Mouse (Mus musculus): ENCODE results near the gene Arhgap10. TPM values are rescaled to one million over a fixed set of nuclear protein-coding genes. Genes with fewer than 3 reads are reported as not detected.

Gene Arhgap10
- polyA plus RNA-seq, 1 experiment from 2014 or later: 33.4 TPM

DNA sequence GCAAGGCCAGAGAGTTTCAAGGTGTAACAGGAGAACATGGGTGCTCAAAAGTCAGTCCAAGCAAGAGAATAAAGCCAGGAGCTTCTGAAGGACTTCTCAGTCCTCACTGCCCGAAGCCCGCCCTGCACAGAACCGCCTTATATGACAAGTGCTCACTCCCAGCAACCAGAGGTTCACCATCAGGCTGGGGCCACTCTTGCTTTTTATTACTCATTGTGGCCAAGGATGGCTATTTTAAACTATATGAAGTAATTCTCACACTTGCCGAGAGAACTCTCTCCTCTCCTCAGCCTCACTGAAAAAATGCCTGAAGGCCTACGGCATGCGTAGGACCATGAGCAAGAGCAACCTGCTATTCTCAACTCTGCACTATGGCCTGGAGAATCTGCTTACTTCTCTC is 133.7 kb downstream of the Arhgap10 start:
- 0 out of 2 replicates have a peak, but pooled peaks cover 9% of the 10 kb centered on the region for H3K36me3 ChIP-seq (ENCODE audit: control insufficient read depth, insufficient read depth, low read length)
- no peak overlapping the region for H3K4me3 ChIP-seq (replicated peaks; ENCODE audit: low read length)
- 91% methylated on average over 6 of the region's 6 CpGs for WGBS
- H3K9me3 ChIP-seq (replicated peaks; ENCODE audit: control insufficient read depth, low read length): no peaks in the 10 kb centered on the region
- H3K4me1 ChIP-seq (ENCODE audit: control insufficient read depth, insufficient read depth, low read length): no peaks in the 10 kb centered on the region
- H3K4me2 ChIP-seq (ENCODE audit: low read depth, low read length): no peak overlapping the region
- H3K27ac ChIP-seq (ENCODE audit: low read length): no peak overlapping the region
- H3K27me3 ChIP-seq (ENCODE audit: control insufficient read depth, insufficient read depth, low read length): no peaks in the 10 kb centered on the region
- H3K9ac ChIP-seq (ENCODE audit: low read length): no peak overlapping the region
- ATAC-seq (ENCODE audit: insufficient read depth, low FRiP score): no peak

GRCm38 (mm10) chr8:77383671-77384070 is 134.1 kb downstream of the Arhgap10 start:
- H3K9me3 ChIP-seq (replicated peaks; ENCODE audit: control insufficient read depth, low read length): no peaks in the 10 kb centered on the region
- 0 out of 2 replicates have a peak, but pooled peaks cover 10% of the 10 kb centered on the region for H3K36me3 ChIP-seq (ENCODE audit: control insufficient read depth, insufficient read depth, low read length)
- H3K27me3 ChIP-seq (ENCODE audit: control insufficient read depth, insufficient read depth, low read length): no peaks in the 10 kb centered on the region
- no peak overlapping the region for H3K27ac ChIP-seq (ENCODE audit: low read length)
- H3K4me3 ChIP-seq (replicated peaks; ENCODE audit: low read length): no peak overlapping the region
- 75% methylated on average over 8 of the region's 8 CpGs for WGBS
- H3K4me2 ChIP-seq (ENCODE audit: low read depth, low read length): no peak overlapping the region
- no peaks in the 10 kb centered on the region for H3K4me1 ChIP-seq (ENCODE audit: control insufficient read depth, insufficient read depth, low read length)
- H3K9ac ChIP-seq (ENCODE audit: low read length): no peak overlapping the region
- no peak for ATAC-seq (ENCODE audit: insufficient read depth, low FRiP score)

DNA sequence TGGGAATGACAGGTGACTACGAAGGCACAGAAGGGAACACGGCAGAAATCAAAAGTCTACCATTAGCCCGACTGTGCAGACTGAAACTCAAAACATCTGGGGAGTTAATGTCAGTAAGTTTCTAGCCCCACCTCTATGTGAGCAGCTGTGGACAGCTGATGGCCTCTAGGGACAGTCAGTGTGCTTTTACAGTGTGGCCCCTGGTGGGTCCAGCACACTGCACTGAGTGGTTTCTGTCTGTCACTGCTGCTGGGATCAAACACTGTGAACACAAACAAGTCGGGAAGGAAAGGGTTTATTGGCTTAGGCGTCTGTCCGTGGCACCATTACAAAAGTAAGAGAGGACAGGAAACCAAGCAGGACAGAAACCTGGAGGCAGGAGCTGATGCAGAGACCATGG is 136.9 kb downstream of the Arhgap10 start:
- no peak overlapping the region for H3K27ac ChIP-seq (ENCODE audit: low read length)
- H3K9me3 ChIP-seq (replicated peaks; ENCODE audit: control insufficient read depth, low read length): no peaks in the 10 kb centered on the region
- whole genome bisulfite sequencing: 69% methylated on average over 6 of the region's 6 CpGs
- H3K4me2 ChIP-seq (ENCODE audit: low read depth, low read length): no peak overlapping the region
- H3K9ac ChIP-seq (ENCODE audit: low read length): no peak overlapping the region
- no peaks in the 10 kb centered on the region; the same call in 1 of the 2 replicates for H3K4me1 ChIP-seq (ENCODE audit: control insufficient read depth, insufficient read depth, low read length)
- no peak for ATAC-seq (ENCODE audit: insufficient read depth, low FRiP score)
- H3K36me3 ChIP-seq (ENCODE audit: control insufficient read depth, insufficient read depth, low read length): 0 out of 2 replicates have a peak, but pooled peaks cover 6% of the 10 kb centered on the region
- H3K4me3 ChIP-seq (replicated peaks; ENCODE audit: low read length): no peak overlapping the region
- no peaks in the 10 kb centered on the region for H3K27me3 ChIP-seq (ENCODE audit: control insufficient read depth, insufficient read depth, low read length)

GRCm38 (mm10) chr8:77379300-77379699 is 138.5 kb downstream of the Arhgap10 start:
- Histone ChIP-seq H3K27ac (ENCODE audit: low read length) (no peak overlapping the region), H3K36me3 (ENCODE audit: control insufficient read depth, insufficient read depth, low read length) (0 out of 2 replicates have a peak, but pooled peaks cover 6% of the 10 kb centered on the region), H3K4me3 (replicated peaks; ENCODE audit: low read length) (no peak overlapping the region), H3K4me1 (ENCODE audit: control insufficient read depth, insufficient read depth, low read length) (no peaks in the 10 kb centered on the region; the same call in 1 of the 2 replicates), H3K9ac (ENCODE audit: low read length) (no peak overlapping the region), H3K4me2 (ENCODE audit: low read depth, low read length) (no peak overlapping the region), H3K9me3 (replicated peaks; ENCODE audit: control insufficient read depth, low read length) (no peaks in the 10 kb centered on the region), H3K27me3 (ENCODE audit: control insufficient read depth, insufficient read depth, low read length) (no peaks in the 10 kb centered on the region)
- WGBS: 61% methylated on average over 11 of the region's 11 CpGs
- no peak for ATAC-seq (ENCODE audit: insufficient read depth, low FRiP score)

- Histone ChIP-seq H3K4me3 (replicated peaks; ENCODE audit: low read length) (no peak overlapping the region), H3K27me3 (ENCODE audit: control insufficient read depth, insufficient read depth, low read length) (no peaks in the 10 kb centered on the region), H3K4me1 (ENCODE audit: control insufficient read depth, insufficient read depth, low read length) (no peaks in the 10 kb centered on the region; the same call in 1 of the 2 replicates), H3K4me2 (ENCODE audit: low read depth, low read length) (no peak overlapping the region), H3K9me3 (replicated peaks; ENCODE audit: control insufficient read depth, low read length) (no peaks in the 10 kb centered on the region), H3K36me3 (ENCODE audit: control insufficient read depth, insufficient read depth, low read length) (0 out of 2 replicates have a peak, but pooled peaks cover 12% of the 10 kb centered on the region), H3K27ac (ENCODE audit: low read length) (no peak overlapping the region), H3K9ac (ENCODE audit: low read length) (no peak overlapping the region)
- ATAC-seq (ENCODE audit: insufficient read depth, low FRiP score): no peak
- WGBS: 29% methylated on average over 5 of the region's 5 CpGs
These were observed 141.3 kb downstream of the Arhgap10 start for GRCm38 (mm10) chr8:77376451-77376853.

GRCm38 (mm10) chr8:77375999-77376398 is 141.8 kb downstream of the Arhgap10 start:
- no peak overlapping the region for H3K4me2 ChIP-seq (ENCODE audit: low read depth, low read length)
- H3K4me3 ChIP-seq (replicated peaks; ENCODE audit: low read length): no peak overlapping the region
- H3K27me3 ChIP-seq (ENCODE audit: control insufficient read depth, insufficient read depth, low read length): no peaks in the 10 kb centered on the region
- ATAC-seq (ENCODE audit: insufficient read depth, low FRiP score): no peak
- H3K36me3 ChIP-seq (ENCODE audit: control insufficient read depth, insufficient read depth, low read length): 0 out of 2 replicates have a peak, but pooled peaks cover 12% of the 10 kb centered on the region
- no peak overlapping the region for H3K27ac ChIP-seq (ENCODE audit: low read length)
- 89% methylated on average over 2 of the region's 2 CpGs for WGBS
- H3K9ac ChIP-seq (ENCODE audit: low read length): no peak overlapping the region
- no peaks in the 10 kb centered on the region for H3K9me3 ChIP-seq (replicated peaks; ENCODE audit: control insufficient read depth, low read length)
- H3K4me1 ChIP-seq (ENCODE audit: control insufficient read depth, insufficient read depth, low read length): no peaks in the 10 kb centered on the region; the same call in 1 of the 2 replicates

- no peak for ATAC-seq (ENCODE audit: insufficient read depth, low FRiP score)
These were observed 146.7 kb downstream of the Arhgap10 start for GRCm38 (mm10) chr8:77371006-77371405.

DNA sequence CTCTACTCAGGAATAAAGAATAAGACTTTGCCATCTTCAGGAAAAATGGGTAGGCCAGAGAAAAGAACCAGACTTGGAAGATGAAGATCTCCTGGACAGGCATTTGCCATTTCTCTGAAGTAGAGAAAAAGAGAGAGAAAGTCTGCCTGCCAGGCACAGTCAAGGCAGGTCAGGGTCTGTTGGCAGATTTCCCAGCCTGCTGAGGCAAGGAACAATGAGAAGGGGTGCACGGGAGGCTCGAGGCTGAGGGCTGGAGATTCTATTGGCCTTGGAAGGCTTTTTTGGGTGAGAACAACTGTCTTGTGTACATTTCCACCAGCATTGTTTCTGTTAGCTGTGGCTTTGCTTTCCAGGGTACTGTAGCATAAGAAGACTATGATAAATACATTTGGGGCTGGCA is 147.4 kb downstream of the Arhgap10 start:
- Histone ChIP-seq H3K4me3 (replicated peaks; ENCODE audit: low read length) (no peak overlapping the region), H3K4me2 (ENCODE audit: low read depth, low read length) (no peak overlapping the region), H3K27ac (ENCODE audit: low read length) (no peak overlapping the region), H3K4me1 (ENCODE audit: control insufficient read depth, insufficient read depth, low read length) (peaks cover 7% of the 10 kb centered on the region), H3K27me3 (ENCODE audit: control insufficient read depth, insufficient read depth, low read length) (no peaks in the 10 kb centered on the region), H3K9ac (ENCODE audit: low read length) (no peak overlapping the region), H3K9me3 (replicated peaks; ENCODE audit: control insufficient read depth, low read length) (no peaks in the 10 kb centered on the region), H3K36me3 (ENCODE audit: control insufficient read depth, insufficient read depth, low read length) (0 out of 2 replicates have a peak, but pooled peaks cover 9% of the 10 kb centered on the region)
- WGBS: 24% methylated on average over 2 of the region's 2 CpGs
- ATAC-seq (ENCODE audit: insufficient read depth, low FRiP score): no peak

More at GRCm38 (mm10) chr8:77371006-77371405, 146.7 kb downstream of the Arhgap10 start:
- Histone ChIP-seq H3K4me2 (ENCODE audit: low read depth, low read length) (no peak overlapping the region), H3K4me3 (replicated peaks; ENCODE audit: low read length) (no peak overlapping the region), H3K4me1 (ENCODE audit: control insufficient read depth, insufficient read depth, low read length) (peaks cover 7% of the 10 kb centered on the region), H3K9me3 (replicated peaks; ENCODE audit: control insufficient read depth, low read length) (no peaks in the 10 kb centered on the region), H3K27ac (ENCODE audit: low read length) (no peak overlapping the region), H3K9ac (ENCODE audit: low read length) (no peak overlapping the region), H3K27me3 (ENCODE audit: control insufficient read depth, insufficient read depth, low read length) (no peaks in the 10 kb centered on the region), H3K36me3 (ENCODE audit: control insufficient read depth, insufficient read depth, low read length) (0 out of 2 replicates have a peak, but pooled peaks cover 9% of the 10 kb centered on the region)
- WGBS: 87% methylated on average over 6 of the region's 6 CpGs

- WGBS: 86% methylated on average over 7 of the region's 7 CpGs
- no peak for ATAC-seq (ENCODE audit: insufficient read depth, low FRiP score)
- peaks cover 7% of the 10 kb centered on the region for H3K4me1 ChIP-seq (ENCODE audit: control insufficient read depth, insufficient read depth, low read length)
- no peak overlapping the region for H3K4me2 ChIP-seq (ENCODE audit: low read depth, low read length)
- H3K4me3 ChIP-seq (replicated peaks; ENCODE audit: low read length): no peak overlapping the region
- no peaks in the 10 kb centered on the region for H3K9me3 ChIP-seq (replicated peaks; ENCODE audit: control insufficient read depth, low read length)
- 0 out of 2 replicates have a peak, but pooled peaks cover 9% of the 10 kb centered on the region for H3K36me3 ChIP-seq (ENCODE audit: control insufficient read depth, insufficient read depth, low read length)
- no peak overlapping the region for H3K27ac ChIP-seq (ENCODE audit: low read length)
- no peak overlapping the region for H3K9ac ChIP-seq (ENCODE audit: low read length)
- no peaks in the 10 kb centered on the region for H3K27me3 ChIP-seq (ENCODE audit: control insufficient read depth, insufficient read depth, low read length)
These were observed 148.1 kb downstream of the Arhgap10 start for GRCm38 (mm10) chr8:77369671-77370070.

Data from stomach, embryonic 16.5 days (tissue).